Mouse (Mus musculus): ENCODE measurements around the gene Cyp2d9. TPM values are rescaled to one million over a fixed set of nuclear protein-coding genes. Genes with fewer than 3 reads are reported as not detected.
A peak's percentile ranks its signal among the peaks of the same experiment; 100 is the strongest.
"Not testable (repeated sequence)": the region's sequence is repeated elsewhere in the genome, so short reads cannot be mapped to it uniquely, and the experiment has no call there.

Cyp2d9 gene
- total RNA-seq (2021) = not detected
- long read RNA-seq = 0 reads

DNA sequence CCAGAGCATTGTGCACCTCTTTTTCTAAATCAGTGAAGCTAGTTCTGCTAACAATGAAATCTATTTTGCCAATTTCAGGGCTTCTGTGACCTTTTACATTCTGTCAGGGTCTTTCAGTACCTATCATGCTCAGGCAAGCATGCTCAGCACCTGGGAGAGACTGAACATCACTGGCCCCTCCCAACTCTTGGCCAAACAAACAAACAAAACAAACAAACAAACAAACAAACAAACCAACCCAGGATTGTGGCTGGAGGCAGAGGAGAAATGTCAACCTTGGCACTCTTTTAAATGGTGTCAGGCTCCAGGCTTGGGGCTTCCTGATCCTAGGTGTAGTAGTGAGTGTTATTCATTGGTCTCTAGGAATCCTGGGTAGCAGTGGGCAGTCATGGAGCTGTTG lies at the start of gene Cyp2d9:
Gene Cyp2d9, plus strand, starts transcription at position 301 of the 400 bp plus-strand sequence.
- no peak for DNase-seq (ENCODE audit: low spot score in 2 of 2)

DNA sequence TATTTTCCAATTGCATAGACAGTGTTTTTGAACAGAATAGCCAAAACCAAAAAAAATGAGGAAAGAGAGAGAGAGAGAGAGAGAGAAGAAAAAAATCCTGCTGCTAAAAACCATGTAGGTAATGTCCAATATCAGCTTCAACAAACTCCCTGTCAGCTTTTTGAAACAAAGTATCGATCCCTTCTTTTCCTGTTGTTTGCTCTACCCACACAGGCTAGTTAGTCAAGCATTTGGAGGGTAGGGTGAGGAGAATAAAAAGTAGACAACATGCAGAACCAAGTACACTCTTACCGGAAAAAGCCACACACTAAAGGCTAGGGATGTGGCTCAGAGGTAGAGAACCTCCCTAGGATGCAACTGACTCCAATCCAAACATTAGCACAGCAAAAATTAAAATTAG lies 47.5 kb upstream of the Cyp2d9 start:
- DNase-seq (ENCODE audit: low spot score in 2 of 2) = no peak

- DNase-seq (ENCODE audit: low spot score in 2 of 2) = not testable (repeated sequence)
Measured at GRCm38 (mm10) chr15:82389916-82390315, 43.3 kb upstream of the Cyp2d9 start.

DNA sequence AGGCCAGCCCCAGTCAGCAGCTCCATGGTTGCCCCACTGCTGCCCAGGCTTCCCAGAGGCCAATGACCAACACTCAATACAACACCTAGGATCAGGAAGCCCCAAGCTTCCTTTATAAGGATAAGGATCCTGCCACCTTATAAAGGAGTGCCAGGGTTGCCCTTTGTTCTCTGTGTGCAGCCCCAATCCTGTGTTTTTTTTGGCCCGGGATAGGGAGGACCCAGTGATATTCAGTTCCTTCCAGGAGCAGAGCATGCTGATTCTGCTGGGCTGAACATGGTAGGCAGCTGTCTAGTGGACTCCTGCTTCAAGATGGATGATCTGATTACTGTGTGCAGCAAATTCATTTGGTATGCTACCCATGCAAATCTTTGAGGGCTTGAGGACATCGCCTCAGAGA lies 39.3 kb upstream of the Cyp2d9 start, which contains the start of gene Cyp2d11:
Gene Cyp2d11, minus strand, starts transcription at position 101 of the 400 bp plus-strand sequence.
- DNase-seq (ENCODE audit: low spot score in 2 of 2) = not testable (repeated sequence)

DNA sequence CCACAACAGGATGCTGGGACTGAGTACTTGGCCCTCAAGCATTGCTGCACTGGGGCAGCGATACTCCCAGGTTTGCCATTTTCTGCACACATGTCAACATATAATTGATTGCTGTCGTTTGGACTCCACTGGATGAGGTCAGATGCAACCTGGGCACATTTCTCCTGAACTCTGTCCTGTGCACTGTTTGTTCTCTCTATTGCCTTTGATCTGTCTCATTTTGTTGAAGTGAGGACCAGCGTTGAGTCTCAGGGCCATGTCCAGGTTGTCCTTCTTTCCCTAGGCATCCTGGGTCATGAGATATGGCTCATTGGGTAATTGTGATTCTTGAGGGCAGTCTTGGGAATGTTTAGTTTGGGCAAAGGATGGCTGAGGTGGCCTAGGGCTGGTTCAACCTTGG lies 37.3 kb upstream of the Cyp2d9 start:
- DNase-seq (ENCODE audit: low spot score in 2 of 2) = not testable (repeated sequence)

- no peak for DNase-seq (ENCODE audit: low spot score in 2 of 2)
Measured at GRCm38 (mm10) chr15:82401516-82401915, 31.7 kb upstream of the Cyp2d9 start.

GRCm38 (mm10) chr15:82402106-82402505 lies 31.1 kb upstream of the Cyp2d9 start:
- DNase-seq (ENCODE audit: low spot score in 2 of 2) = no peak

DNA sequence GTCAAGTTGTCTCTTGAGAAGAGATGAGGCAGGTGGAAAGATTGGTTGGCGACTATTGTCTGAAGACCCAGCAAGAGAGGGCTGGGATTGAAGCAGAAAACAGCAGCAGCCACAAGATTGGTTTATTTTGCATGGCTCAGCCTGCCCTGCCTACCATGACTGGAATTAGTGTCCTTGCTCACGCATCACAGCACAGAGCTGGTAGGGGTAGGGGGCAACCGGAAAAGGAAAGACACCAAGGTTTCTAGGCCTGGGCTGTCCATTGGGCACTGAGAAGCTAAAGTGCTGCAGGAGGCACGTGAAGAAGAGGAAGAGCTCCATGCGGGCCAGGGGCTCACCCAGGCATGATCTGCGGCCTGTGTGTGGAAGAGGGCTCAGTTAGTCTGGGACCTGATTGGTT lies 30.5 kb upstream of the Cyp2d9 start:
- DNase-seq (ENCODE audit: low spot score in 2 of 2) = no peak

DNA sequence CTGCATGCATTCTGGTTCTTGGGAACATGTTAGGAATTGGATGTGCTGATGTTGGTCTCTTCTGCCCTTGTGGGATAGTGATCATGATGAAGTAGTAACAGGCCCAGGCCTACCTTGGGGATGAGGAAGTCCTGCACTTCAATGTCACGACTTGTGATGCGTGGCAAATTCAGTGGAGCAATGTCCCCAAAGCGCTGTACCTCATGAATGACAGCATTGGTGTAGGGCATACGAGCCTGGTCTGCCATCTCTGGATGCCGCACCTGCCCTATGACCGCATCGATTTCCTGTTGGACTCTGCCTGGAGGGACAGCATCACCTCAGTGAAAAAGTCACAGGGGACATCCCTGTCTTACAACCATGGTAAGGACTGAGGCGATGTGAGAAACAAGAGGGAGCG lies 29.6 kb upstream of the Cyp2d9 start:
- no peak for DNase-seq (ENCODE audit: low spot score in 2 of 2)

GRCm38 (mm10) chr15:82404163-82404562 lies 29.1 kb upstream of the Cyp2d9 start:
- DNase-seq (ENCODE audit: low spot score in 2 of 2) = no peak

DNA sequence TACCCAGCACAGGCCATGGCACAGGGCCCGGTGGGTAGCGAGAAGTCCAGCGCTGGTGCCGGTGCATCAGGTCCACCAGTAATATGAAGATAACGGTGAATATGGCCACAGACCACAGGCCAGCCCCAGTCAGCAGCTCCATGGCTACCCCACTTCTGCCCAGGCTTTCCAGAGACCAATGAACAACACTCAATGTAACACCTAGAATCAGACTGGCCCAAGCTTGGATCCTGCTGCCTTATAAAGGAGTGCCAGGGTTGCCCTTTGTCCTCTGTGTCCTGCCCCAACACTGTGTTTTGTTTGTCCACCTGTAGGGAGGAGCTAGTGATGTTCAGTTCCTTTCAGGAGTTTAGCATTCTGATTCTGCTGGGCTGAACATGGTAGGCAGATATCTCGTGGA lies 26.3 kb upstream of the Cyp2d9 start, which contains the start of gene Cyp2d10:
Gene Cyp2d10, minus strand, starts transcription at position 215 of the 400 bp plus-strand sequence.
- no peak for DNase-seq (ENCODE audit: low spot score in 2 of 2)

DNA sequence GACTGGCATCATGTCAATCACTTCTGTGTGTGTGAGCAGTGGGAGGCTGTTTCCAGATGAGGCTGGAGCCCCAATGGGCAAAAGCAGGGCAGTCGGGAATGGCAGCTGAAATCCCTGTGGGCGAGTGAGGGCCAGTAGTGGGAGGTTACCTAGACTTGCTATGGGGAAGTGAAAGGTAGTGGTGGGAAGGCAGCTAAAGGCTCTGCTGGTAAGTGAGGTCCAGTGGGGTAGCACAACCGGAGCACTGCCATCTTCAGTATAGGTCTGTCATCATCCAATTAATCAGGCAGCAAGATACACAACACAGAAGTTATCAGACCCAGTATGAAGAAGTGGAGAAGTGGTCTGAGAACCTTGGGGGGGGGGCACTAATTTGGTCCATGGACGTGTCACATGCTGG lies 25.7 kb upstream of the Cyp2d9 start:
- no peak for DNase-seq (ENCODE audit: low spot score in 2 of 2)

DNA sequence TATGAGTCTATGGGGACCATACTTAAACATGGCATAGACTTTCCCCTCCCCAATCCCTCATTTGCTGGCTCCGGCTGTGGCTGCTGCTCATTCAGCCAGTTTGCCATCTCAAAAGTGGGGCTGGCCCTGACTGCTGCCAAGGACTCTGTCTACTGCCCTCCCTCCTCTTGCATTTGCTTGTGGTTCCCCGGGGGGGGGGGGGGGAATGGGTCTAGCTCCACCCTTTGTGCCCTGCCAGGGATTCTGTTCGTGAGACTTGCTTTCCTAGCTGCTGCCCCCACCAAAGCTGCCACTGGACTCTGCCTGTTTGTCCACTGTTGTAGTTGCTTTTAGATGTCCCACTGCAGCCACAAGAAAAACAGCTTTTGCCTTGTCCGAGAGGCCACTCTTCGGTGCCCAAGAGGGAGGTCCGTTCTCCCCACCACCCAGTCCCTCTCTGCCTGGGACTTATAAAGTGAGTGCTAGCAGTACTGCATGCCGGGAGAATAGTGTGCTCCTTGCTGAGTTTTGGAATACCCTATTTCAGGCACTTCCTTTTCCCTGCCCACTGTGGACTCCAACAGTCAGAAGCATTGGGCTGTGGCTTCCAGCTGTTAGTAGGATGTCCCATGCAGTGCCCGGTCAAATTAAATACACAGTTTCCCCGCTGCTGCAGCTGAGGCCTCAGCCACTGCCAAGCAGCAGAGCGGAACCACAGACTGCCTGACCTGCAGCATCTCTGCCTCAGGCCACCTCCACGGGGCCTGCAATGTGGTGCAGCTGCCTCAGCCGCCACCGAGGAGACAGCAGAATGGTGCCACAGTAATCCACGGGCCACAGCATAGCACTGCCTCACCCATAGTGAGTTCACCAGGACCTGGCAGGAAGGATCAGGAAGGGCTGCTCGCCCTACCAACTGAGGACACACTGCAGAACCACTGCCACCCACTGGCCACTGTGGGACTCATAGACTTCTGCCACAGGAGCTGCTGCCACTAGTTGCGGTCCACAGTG lies 16.1 kb upstream of the Cyp2d9 start:
- peak; percentile 75 to 92 for DNase-seq (ENCODE audit: low spot score in 2 of 2)

- DNase-seq (ENCODE audit: low spot score in 2 of 2) = no peak
Measured at GRCm38 (mm10) chr15:82418616-82419015, 14.6 kb upstream of the Cyp2d9 start.

DNA sequence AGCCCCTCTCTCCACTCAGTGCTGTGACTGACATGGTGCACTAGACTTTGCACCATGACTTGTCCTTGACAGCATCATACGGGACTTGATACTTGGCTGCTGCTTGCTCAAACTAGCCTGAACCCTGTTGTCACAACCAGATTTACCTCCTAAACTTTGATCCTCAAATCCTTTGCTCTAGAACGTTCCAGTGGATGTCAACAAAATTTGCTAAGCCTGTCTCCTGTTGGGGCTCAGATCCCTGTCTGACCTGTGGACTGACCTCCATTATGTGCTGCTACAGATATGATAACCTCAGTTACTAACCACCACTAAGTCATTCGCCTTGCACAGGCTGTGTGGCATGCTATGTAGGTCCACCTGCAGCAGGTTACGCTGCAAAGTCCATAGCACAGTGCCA lies 10.3 kb upstream of the Cyp2d9 start:
- no peak for DNase-seq (ENCODE audit: low spot score in 2 of 2)

DNA sequence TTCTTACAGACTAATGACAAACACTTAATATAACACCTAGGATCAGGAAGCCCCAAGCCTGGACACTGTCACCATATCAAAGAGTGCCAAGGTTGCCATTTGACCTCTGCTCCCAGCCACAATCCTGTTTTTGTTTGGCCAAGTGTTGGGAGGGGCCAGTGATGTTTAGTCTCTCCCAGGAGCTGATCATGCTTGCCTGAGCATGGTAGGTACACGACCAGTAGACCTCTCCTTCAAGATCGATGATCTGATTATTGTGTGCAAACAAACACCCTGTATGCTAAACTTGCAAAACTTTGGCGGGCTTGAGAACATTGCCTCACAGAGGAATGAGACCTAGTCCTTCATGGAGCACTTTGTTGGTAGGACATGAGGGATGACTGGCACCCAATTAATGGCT lies 9.8 kb upstream of the Cyp2d9 start:
- no peak for DNase-seq (ENCODE audit: low spot score in 2 of 2)

GRCm38 (mm10) chr15:82433621-82434020 lies 384 bp downstream of the Cyp2d9 start:
- no peak for DNase-seq (ENCODE audit: low spot score in 2 of 2)

DNA sequence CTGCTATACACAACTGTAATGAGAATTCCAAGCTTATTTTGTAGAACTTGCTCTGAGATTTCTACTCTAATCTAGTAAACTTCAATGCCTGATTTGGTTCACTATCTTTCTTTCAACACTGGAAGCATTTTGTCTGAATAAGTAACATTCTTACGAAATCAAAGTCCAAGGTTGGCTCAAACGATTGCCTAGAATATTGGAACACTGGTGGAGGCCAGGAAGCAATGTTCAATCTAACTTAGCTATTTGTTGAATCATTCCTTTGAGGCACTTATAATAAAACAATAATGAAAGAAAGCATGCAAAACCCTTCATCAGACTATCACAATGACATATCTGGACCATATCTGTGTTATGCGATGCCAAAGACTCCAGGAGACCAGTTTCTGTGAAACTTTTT lies 1.3 kb downstream of the Cyp2d9 start:
- no peak for DNase-seq (ENCODE audit: low spot score in 2 of 2)

GRCm38 (mm10) chr15:82435011-82435410 lies 1.8 kb downstream of the Cyp2d9 start:
- DNase-seq (ENCODE audit: low spot score in 2 of 2) = no peak

GRCm38 (mm10) chr15:82435606-82436005 lies 2.4 kb downstream of the Cyp2d9 start:
- no peak for DNase-seq (ENCODE audit: low spot score in 2 of 2)

DNA sequence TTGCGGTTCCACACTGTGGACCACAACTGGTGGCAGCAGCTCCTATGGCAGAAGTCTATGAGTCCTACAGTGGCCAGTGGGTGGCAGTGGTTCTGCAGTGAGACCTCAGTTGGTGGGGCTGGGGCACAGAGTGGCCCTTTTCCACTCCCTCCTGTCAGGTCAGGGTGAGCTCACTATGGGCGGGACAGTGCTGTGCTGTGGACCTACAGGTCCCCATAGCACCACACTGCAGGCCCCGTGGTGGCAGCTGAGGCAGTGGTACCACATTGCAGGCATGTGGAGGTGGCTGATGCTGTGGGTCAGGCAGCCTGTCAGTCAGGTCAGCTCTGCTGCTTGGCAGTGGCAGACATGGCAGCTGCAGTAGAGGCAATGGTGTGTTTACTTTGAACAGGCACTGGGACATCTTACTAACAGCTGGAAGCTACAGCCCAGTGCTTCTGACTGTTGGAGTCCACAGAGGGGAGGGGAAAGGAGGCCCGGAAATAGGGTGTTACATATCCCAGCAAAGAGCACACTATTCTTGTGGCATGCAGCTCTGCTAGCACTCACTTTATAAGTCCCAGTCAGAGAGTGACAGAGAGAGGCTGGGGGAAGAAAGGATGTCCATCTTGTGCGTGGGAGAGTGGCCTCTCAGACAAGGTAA lies 4.9 kb downstream of the Cyp2d9 start:
- DNase-seq (ENCODE audit: low spot score in 2 of 2) = no peak

- DNase-seq (ENCODE audit: low spot score in 2 of 2) = no peak
Measured at GRCm38 (mm10) chr15:82443658-82444057, 10.4 kb downstream of the Cyp2d9 start.

Data from layer of hippocampus, adult 18-20 months (tissue).